Mouse (Mus musculus) CD4-positive, CD25-positive, alpha-beta regulatory T cell, adult 4 months (primary cell): ENCODE measurements around the gene Ifrd1. TPM values are rescaled to one million over a fixed set of nuclear protein-coding genes. Genes with fewer than 3 reads are reported as not detected.
A peak's percentile ranks its signal among the peaks of the same experiment; 100 is the strongest.
"Not testable (repeated sequence)": the region's sequence is repeated elsewhere in the genome, so short reads cannot be mapped to it uniquely, and the experiment has no call there.

Source experiments
- ATAC-seq: one replicate; pipeline ENCODE4 v1.8.0; 2017
- polyA plus RNA-seq, 2 experiments: library from polyadenylated mRNA; unstranded; fragments of 100-300 nt; shearing (Covaris generic); gene quantifications; one replicate each; pipeline ENCODE4 v1.2.1; 2017

The Ifrd1 gene
- polyA plus RNA-seq: 10 to 100 TPM; 46.7 to 49.4 TPM

DNA sequence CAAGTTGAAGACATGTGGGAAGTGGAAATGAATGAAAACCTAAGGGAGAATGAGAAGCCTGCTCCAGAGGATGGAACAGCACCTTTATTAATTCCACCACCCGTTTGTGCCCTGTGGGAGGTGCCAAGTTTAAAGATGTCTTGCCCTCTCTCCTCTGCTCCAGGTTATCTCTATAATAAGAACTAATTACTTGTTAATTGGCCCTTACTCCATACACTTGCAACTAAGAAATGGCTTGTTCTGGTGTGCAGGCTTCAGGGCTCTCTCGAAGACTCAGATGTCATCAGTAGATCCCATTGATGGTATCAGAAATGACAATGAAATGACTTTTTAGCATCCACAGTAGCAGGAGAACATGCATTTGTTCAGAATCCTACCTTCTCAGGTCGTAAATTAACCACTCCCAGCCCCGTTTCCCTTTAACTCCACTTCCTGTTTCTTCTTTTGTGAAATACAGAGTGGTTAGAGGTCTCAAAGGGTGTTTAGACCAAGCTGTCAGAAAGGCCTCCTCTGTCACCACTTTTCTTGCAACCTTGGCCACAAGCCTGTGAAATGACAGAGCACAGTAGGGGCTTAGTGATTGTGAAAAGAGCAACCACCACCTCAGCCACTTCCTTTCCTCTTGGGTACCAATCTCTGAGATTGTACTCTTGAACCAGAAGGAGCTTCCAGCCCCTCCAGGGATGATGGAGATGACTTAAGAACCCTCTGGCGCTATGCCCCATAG lies at the start of gene Ifrd1:
Ifrd1 (minus strand) TSS at position 51 of the 727 bp plus-strand sequence.
- peak; percentile 68 for ATAC-seq

DNA sequence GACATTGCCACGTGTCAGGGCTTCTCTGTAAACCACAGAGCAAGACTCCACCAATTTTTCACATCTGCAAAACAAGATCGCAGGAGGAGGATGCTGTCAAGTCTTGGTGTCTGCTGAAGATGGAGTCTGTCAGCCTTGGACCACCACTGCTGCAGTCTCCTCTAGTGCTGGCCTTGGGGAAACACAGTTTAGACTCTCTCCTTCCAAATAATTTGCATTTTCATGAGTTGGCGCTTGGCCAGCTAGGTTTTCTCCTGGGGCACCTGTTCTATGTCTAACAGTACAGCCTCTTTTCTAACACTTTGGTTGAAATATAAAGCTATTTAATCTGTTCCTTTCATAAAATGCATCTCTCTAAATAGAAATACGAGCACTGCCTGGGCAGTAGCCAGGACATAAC lies 38.2 kb upstream of the Ifrd1 start:
- no peak for ATAC-seq

DNA sequence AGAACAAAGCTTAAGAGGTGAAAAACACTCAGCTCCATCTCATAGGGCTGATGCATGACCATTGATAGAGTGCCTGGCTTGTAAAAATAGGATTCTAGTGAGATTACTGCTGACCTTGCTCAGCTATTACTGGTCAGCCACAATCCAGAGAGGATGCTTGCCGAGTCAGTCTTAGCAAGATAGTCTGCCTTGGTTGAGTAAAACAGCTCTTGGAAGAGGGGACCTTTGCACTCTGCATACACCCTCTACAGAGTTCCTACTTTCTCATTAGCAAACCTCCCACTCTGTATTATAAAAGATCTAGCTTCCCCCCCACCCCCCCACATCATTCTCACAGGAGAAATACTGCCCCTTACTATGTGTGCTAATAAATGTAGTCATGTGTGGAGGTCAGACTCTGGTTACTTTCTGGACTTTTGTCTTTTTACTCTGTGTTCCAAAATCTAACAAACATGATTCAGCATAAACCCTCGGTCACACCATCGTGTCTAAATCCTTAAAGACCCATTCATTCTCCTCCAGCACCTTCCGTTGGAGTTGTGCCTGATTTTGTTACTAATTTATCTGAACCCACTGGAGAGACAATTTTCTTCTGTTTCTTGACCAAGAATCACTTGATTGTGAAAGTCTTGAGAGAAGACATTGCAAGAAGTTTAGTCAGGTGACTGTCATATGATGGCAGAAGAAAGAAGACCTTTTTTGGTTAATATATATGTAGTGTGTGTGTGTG lies 32.5 kb upstream of the Ifrd1 start:
- ATAC-seq: no peak

DNA sequence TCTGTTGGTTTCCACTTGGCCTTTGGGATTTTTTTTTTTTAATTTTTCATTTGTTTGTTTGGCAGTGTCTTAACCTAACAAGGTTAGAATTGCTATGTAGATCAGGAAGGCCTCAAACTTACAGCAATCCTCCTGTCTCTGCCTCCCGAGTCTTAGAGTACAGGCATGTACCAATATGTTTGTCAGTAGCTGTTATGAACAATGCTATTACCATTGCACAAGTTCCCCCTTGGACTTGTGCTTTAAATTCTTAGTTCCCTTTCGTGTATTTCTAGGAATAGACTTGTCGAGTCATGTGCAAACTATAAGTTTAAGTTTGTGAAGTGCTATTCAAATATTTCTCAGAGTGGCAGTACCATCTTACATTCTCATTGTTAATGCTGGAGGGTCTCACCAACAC lies 29.3 kb upstream of the Ifrd1 start:
- no peak for ATAC-seq

DNA sequence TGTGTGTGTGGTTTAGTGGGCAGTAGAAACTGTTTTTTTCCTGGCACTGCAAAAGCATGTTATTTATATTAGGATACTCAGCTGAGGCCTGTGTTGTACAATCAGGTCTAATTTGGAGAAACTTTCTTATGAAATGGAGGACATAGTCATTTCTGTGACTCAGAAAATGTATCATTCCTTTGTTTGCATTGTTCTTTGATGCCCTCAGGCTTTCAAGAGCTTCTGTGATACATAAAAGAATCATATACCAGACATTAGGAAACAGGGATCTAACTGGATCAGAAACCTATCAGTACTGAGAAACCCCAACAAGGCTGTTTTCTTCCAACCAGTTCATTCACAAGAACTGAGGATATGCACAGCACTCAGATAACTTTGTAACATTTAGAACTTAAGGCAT lies 26.6 kb upstream of the Ifrd1 start:
- ATAC-seq: no peak

DNA sequence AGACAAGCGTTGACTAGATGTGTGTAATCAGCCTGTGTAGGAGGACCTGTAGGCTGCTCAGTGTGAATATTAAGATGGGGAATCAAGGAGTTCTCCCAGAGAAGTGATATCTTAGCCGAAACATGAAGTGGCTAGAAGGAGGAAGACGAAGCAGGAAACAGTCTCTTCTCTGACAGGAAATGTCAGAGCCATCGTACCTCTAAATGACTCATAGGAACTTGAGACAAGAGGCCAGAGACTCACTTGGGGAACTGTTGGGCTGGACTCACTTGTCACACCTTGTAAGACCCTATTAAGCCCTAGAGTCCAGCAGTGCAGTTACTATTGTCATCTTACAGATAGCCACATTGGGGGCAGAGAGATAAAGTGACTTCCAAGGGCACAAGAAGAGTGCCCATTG lies 25.0 kb upstream of the Ifrd1 start:
- peak; percentile 63 for ATAC-seq

DNA sequence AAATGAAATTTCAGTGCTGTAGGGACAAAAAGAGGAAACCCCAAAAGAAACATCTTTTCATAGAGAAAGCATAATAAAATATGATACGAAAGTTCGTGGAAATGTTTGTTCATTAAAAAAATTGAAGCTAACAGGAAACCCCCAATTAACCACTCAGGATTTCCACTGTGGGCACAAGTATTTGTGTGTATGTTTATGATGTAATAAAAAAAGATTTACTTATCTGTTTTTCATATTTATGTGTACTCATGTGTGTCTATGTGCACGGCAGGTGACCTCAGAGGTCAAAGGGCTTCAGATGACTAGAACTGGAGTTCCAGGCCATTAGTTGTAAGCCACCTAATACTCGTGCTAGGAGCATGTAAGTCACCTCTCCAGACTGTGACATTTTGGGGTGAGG lies 24.4 kb upstream of the Ifrd1 start:
- peak; percentile 65 for ATAC-seq

DNA sequence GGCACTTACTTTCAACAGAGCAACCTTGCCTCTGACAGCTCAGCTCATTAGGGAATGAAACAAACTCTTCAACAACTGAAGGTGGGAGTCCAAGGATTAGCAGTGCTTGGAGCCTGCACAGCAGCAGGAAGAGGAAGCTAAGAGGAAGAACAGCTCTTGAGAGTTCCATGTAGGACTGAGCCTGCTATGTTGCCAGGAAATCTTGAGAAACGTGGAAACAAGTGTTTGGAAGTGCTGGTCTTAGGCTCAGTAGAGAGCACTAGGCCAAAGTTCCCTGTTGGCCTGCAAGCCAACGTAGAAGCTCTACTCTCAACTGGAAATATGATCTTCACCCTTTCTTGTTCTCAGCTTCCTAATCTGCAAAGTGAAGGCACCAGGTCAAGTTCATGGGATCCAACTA lies 20.0 kb upstream of the Ifrd1 start:
- ATAC-seq: no peak

DNA sequence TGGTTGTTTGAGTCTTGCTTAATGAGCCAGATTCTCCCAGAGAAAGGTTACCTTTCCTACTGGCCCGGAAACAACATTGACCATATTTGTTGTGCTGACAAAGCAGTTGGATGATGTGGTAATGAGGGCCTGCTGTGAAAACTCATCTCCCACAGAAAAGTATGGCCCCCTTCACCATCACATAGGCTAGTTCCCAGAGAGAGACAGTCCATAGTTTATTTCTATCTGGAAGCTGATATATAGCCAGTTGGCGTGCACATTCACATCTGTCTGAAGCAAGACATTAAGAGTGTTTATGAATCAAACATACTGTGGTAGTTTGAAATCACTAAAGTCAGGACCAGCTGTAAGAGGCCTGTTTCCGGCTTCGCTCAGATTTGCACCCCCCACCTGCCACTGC lies 15.4 kb upstream of the Ifrd1 start:
- no peak for ATAC-seq

DNA sequence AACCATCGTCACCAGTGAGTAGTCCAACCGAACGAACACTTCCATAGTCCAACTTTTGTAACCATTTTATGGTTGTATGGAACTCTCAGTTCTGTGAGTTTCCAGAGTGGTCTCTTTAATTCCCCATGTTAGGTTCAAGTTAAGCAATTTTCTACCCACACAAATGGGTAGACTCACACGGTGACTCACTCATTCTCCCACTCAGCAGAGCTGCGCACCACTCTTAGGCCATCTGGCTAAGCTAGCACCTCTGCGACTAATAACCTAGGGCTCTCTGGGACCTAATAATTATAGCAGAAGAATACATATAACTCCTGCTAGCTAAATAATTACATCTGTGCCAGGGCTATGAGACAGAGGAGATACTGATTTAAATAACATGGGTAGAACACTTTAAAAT lies 14.7 kb upstream of the Ifrd1 start:
- ATAC-seq: no peak

DNA sequence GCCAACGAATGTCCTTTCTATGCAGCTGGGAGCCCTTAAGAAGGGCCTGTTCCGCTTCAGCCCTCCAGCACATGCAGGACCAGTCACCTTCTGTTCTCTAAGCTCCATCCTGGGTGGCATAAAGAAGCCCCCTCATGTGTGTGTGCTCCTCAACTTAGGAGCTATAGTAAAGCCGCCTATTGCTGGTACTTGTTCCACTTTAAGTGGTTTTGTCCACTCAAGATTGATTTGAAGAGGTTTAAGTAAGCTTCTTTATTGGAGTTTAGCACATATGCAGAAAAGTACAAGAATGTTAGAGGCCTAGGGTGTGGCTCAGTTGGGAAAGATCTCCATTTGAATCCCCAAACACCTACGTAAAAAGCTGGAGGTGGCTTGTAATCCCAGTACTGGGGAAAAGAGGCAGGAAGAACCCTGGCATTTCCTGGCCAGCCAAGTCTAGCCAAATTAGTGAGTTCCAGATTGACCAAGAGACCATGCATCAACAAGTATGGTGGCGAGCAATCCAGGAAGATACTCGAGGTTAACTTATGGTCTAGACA lies 10.2 kb upstream of the Ifrd1 start:
- ATAC-seq: no peak

DNA sequence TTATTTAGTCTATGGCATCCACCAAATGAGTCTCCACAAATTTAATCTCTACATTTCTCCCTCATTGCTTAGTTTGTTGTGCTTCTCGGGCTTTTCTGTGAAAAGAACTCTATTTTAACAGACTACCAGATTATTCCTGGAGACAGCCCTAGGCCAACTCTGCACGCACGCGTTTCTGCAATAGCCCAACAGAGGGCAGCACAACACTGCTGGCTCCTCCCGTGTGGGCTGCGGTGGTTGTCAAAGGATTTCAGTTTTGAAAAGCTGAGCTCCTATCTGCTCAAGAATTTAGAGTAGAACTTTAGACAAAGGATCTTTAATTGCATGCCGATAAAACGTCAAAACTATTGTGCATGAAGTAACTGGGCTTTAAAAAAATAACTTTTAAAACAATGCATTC lies 8.9 kb upstream of the Ifrd1 start:
- ATAC-seq: peak; percentile 92

DNA sequence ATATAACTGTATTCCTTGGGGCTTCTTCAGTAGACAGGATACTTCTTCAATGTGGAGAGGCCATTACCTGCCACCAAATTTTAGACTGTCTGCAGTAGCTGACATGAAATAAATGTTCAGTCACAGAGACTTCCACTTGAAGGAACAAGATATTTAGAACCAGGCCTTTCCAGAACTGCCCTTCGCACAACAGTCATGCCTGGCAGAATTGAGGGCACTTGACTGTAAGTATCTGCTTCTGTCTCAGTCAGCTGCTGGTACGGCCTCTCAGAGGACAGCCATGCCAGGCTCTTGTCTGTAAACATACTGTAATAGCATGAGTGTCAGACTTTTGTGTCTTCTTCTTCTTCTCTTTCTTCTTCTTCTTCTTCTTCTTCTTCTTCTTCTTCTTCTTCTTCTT lies 8.2 kb upstream of the Ifrd1 start:
- no peak for ATAC-seq

DNA sequence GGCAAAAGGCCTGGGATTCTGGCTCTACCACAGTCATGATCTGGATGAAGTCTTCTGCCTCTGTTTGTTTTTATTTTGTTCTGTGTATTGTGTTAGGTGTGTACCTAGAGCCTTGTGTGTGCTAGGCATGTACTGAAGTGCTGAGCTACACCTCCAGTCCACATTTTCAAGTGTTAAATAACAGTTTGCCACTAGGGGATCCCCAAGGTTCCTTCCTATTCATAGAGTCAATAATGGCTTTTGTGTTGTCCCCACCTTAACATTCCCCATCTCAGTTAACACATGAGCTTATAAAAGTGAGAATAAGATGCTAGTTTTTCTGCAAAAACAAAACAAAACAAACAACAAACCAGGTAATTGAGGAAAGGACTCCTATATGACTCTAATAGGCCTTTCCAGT lies 7.7 kb upstream of the Ifrd1 start:
- no peak for ATAC-seq

DNA sequence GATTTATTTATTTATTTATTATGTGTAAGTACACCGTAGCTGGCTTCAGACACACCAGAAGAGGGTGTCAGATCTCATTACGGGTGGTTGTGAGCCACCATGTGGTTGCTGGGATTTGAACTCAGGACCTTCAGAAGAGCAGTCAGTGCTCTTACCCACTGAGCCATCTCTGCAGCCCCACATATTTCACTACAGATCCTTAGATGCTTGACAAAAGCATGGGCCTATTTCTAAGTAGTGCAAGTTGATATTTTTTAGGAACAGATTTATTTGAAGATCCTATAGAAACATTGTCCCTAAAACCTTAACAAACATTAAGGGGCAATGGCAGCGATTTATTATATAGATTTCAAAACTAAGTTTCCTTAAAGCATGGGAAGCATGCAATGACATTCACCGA lies 7.0 kb upstream of the Ifrd1 start:
- ATAC-seq: not testable (repeated sequence)

DNA sequence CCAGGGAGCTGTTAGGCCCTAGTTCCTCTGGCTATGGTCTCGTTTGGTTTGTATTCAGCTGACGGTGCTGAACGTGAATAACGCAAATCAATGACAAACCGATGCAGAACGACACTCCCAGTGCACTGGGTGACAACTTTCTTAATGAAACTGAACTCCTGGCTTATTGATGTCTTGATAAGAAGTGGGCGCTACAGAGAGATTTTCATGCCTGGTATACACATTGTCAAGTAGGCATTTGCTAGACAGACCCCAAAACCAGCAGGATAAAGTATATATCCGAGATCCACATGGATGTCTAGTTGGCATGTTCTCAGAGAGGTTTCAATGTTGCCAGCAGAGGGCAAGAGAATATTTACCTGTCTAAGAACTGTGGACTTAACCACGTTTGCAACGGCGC lies 6.4 kb upstream of the Ifrd1 start:
- no peak for ATAC-seq

DNA sequence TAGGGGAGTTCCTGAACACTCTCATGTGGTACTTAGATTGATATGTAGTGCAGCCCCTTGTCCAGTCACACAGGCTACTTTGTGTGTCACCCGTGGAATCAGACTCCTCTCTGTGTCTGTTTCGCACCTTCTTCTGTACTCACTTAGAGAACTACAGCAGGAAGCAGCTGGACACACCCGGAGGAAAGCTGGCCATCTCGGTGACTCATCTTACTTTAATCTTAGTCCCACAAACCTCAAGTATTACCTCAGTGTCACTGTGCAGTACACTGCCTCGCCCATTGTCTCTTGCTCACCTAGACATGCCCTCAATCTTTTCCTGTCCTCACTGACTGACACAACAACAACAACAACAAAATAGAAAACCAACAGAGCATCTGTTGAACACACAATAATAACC lies 4.9 kb upstream of the Ifrd1 start:
- peak; percentile 40 for ATAC-seq

DNA sequence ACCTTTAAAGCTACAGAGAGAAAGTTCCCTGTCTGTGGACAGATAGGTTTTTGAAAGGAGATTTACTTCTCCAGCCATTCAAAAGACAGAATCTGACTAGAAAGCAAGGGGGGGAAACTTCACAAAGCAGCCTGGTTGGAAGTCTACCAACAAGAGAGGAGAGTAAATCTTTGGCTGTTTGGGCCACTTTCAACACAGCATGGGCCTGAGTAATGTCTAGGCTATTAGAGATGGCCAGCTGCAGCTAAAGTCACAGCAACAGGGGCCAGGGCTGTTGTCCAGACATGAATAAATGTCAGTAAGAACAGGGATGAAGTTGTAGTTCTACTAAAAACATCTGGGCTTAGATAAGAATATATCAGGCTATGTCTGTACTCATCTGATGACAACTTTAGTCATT lies 2.0 kb upstream of the Ifrd1 start:
- ATAC-seq: no peak

DNA sequence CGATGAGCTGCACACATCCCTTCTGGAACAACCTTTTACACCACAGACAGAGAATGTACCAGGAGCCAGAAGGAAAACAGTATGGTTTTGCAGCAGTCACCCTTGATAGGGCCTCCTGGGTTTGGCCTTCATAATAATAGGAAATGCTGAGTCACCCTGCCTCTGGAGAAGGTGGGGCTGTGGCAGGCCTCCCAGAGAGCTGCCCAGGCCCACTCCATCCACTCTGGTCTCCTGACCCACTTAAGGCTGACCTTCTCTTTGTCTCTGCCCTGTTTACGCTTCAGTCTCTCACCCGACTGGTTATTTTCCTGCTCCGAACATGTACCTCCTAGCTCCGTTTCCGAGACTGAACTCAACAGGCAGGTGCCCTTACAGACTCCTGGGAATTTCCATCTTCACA lies 328 bp downstream of the Ifrd1 start:
- ATAC-seq: no peak

DNA sequence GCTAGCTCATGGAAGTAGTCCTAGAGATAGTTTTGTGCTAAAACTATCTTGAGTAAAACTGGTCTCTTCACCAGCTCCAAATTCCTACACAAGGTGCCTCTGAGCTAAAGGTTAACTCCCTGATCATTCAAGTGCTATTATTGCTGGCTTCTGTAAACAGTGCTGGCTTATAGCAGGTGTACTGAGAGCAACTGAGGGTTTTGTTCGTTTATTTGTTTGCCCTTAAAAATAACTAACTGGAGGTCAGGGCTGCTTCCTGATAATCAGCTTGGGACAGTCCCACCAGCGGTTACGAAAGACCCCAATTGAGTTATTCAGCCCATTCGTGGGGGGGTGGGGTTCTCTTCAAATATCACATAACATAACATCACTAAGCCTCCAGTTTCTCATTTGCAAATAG lies 920 bp downstream of the Ifrd1 start:
- no peak for ATAC-seq

DNA sequence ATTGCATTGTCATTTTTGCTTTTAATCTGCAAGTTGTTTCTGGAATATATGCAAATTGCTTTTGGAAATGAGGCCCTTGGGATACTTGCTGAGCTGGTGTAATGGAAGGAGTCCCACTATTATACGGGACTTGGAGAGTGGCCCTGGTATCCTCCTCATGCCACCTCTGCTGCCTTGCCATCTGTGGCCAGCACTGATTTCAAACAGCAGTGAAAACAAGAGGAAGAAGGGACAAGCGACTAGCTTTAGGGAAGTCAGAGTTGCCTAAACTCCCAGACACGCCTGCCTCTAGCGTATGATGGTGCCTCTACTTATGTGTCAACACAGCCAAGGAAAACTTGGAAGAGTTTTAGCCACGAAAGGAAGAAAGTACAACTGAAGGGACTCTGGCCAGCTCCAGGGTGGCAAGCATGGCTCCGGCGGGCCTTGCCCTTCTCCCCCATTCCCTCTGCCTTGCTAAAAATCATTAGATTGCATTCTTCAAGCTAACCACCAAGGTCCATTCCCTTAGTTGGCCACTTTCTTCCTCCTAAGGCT lies 2.8 kb downstream of the Ifrd1 start:
- no peak for ATAC-seq

DNA sequence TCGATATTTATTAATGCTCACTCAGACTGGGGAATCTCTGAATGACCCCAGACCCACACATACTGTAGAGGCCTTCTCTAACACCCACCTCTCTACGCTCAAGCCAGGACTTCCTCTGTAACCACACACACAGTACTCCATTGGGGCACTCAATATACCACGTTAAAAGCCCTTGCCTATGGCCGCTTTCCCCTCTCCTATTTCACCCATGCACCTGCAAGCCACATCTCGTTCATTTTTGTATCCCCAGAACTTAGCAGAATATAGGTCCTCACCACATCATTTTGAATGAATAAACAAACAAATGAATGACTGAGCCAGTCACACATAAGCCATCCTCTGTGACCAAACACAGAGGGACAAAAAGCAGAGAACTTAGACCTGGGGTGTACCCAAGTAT lies 3.4 kb downstream of the Ifrd1 start:
- no peak for ATAC-seq

DNA sequence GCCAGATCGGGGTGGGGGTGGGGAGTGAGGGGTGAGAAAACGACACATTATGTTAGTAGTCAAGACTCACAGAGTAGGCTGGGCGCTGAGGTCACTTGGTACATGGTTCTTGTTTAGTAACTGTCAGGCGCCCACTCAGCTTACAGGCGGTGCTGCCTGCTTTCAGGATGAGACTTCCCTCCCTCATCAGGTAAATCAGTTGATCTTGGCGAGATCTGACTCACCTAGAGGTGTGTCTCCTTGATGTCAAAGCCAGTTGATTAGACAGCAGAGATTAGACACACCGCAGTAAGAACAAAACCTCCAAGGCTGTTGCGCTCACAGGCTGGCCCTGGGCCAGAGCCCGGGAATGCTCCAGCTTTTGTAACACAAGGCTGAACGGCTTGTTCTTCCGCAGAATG lies 4.5 kb downstream of the Ifrd1 start:
- ATAC-seq: peak; percentile 39

DNA sequence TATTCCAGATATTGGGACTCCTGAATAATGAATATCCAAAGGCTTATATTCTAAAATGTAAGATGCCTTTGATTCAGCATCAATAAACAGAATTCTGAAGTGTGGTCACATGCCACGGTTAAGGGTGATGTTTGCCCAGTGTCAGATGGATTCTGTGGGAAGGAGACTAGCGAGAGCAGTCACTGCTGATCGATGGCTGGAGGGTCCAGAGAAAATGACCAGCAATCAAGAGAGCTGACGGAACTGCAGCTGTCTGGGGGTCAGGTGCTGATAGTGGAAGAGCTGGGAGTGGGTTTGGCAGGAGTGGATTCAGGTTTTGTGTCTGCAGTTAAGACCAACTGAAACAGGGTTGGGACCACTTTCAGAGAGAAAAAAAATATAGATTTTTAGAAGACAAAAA lies 5.1 kb downstream of the Ifrd1 start:
- ATAC-seq: no peak
